Mouse (Mus musculus) activated CD4-positive, CD25-positive, alpha-beta regulatory T cell, adult 4 months (primary cell): ENCODE results near the gene Snrpn. TPM values are rescaled to one million over a fixed set of nuclear protein-coding genes. Genes with fewer than 3 reads are reported as not detected.

Experiments used
- polyA plus RNA-seq, 2 experiments: library from polyadenylated mRNA; unstranded; fragments of 100-300 nt; shearing (Covaris generic); gene quantifications; one replicate each; pipeline ENCODE4 v1.2.1; 2017

The Snrpn gene
- polyA plus RNA-seq, 2 experiments from 2014 or later: not detected

Other genes with a start within 250 kb of the Snrpn start
- not detected for gene Snurf, start 135.2 kb downstream of the Snrpn start, polyA plus RNA-seq
- not detected for gene Gm38393, start 135.2 kb downstream of the Snrpn start, polyA plus RNA-seq